Mouse (Mus musculus): ENCODE measurements around the gene Rhbdl2. TPM values are rescaled to one million over a fixed set of nuclear protein-coding genes. Genes with fewer than 3 reads are reported as not detected.

Gene Rhbdl2
- total and polyA plus RNA-seq, 2 experiments: 0.28 TPM; not detected in 1

DNA sequence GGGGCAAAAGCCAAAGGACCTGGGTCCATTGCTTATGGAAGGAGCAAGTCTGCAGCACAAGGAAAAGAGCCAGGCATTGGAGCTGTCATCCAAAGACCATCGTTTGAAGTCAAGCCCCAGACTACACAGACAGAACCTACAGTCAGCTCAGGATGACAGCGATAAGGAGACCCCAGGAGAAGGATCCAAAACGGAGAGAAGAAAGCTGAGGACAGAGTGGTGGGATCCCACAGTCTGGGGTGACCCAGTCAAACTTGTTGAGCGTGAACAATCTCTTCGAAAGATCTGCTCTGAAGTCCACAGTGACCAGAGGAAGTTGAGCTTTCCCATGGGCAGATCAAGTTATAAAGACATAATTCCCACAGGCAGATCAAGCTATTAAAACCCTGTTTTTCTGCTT lies 72.9 kb downstream of the Rhbdl2 start:
- Histone ChIP-seq H3K4me1 (ENCODE audit: control insufficient read depth, insufficient read depth, low read length) (no peaks in the 10 kb centered on the region), H3K79me2 (ENCODE audit: control insufficient read depth, insufficient read depth, low read length) (no peaks in the 10 kb centered on the region), H3K36me3 (ENCODE audit: control insufficient read depth, insufficient read depth, low read length) (no peaks in the 10 kb centered on the region), H3K4me3 (ENCODE audit: insufficient read depth, low read depth, low read length) (no peak overlapping the region), H3K9ac (ENCODE audit: low read depth, low read length) (no peak overlapping the region), H3K27me3 (ENCODE audit: control insufficient read depth, insufficient read depth, low read length) (no peaks in the 10 kb centered on the region), H3K27ac (replicated peaks; ENCODE audit: insufficient read depth, low read depth, low read length) (no peak overlapping the region)
- 81% methylated on average over 5 of the region's 5 CpGs for WGBS
- no peak for DNase-seq (ENCODE audit: extremely low read depth, low read depth, low spot score)
- TF ChIP-seq CTCF (IDR thresholded peaks at IDR 0.05; ENCODE audit: low read depth, low read length) (no peak), POLR2A (IDR thresholded peaks at IDR 0.05; ENCODE audit: extremely low read depth, insufficient read depth, low read length) (no peak)

Other genes starting within 250 kb of the Rhbdl2 start
- gene Macf1, start 103.5 kb upstream of the Rhbdl2 start, total RNA-seq (2014; rRNA removed): 66.4 and 70.7 TPM in 2 replicates
- gene Macf1, start 103.5 kb upstream of the Rhbdl2 start, polyA plus RNA-seq (2012; rRNA removed): 14.0 and 16.6 TPM in 2 replicates
- gene Ndufs5, start 69.7 kb upstream of the Rhbdl2 start, total RNA-seq (2014; rRNA removed): 135 and 170 TPM in 2 replicates
- gene Ndufs5, start 69.7 kb upstream of the Rhbdl2 start, polyA plus RNA-seq (2012; rRNA removed): 41.1 and 84.0 TPM in 2 replicates
- 12.2 and 14.4 TPM in 2 replicates for gene Akirin1, start 37.5 kb upstream of the Rhbdl2 start, total RNA-seq (2014; rRNA removed)
- 13.0 TPM in 2 replicates for gene Akirin1, start 37.5 kb upstream of the Rhbdl2 start, polyA plus RNA-seq (2012; rRNA removed)
- gene 4933427I04Rik, start 71.8 kb downstream of the Rhbdl2 start, total RNA-seq (2014; rRNA removed): not detected in 2 replicates
- gene 4933427I04Rik, start 71.8 kb downstream of the Rhbdl2 start, polyA plus RNA-seq (2012; rRNA removed): not detected in 2 replicates
- gene Mycbp, start 117.0 kb downstream of the Rhbdl2 start, total RNA-seq (2014; rRNA removed): 17.8 and 18.5 TPM in 2 replicates
- 10.3 and 15.8 TPM in 2 replicates for gene Mycbp, start 117.0 kb downstream of the Rhbdl2 start, polyA plus RNA-seq (2012; rRNA removed)
- gene Rragc, start 129.6 kb downstream of the Rhbdl2 start, total RNA-seq (2014; rRNA removed): 32.7 and 41.6 TPM in 2 replicates
- gene Rragc, start 129.6 kb downstream of the Rhbdl2 start, polyA plus RNA-seq (2012; rRNA removed): 26.1 and 27.3 TPM in 2 replicates
- gene 4930535I16Rik, start 130.1 kb downstream of the Rhbdl2 start, total RNA-seq (2014; rRNA removed): not detected in 2 replicates
- gene 4930535I16Rik, start 130.1 kb downstream of the Rhbdl2 start, polyA plus RNA-seq (2012; rRNA removed): 0.21 TPM in 1 of 2 replicates, not detected in the other

Data from liver, adult 2 months (tissue).